Mouse (Mus musculus): ENCODE results near the gene Scamp1. TPM values are rescaled to one million over a fixed set of nuclear protein-coding genes. Genes with fewer than 3 reads are reported as not detected.
A peak's percentile ranks its signal among the peaks of the same experiment; 100 is the strongest.
"Not testable (repeated sequence)": the region's sequence is repeated elsewhere in the genome, so short reads cannot be mapped to it uniquely, and the experiment has no call there.

Gene Scamp1
- 121 and 129 TPM in 2 replicates for polyA plus RNA-seq (2015; fragmentation: Nextera tagmentation; extraction: Ambion mirVana)

DNA sequence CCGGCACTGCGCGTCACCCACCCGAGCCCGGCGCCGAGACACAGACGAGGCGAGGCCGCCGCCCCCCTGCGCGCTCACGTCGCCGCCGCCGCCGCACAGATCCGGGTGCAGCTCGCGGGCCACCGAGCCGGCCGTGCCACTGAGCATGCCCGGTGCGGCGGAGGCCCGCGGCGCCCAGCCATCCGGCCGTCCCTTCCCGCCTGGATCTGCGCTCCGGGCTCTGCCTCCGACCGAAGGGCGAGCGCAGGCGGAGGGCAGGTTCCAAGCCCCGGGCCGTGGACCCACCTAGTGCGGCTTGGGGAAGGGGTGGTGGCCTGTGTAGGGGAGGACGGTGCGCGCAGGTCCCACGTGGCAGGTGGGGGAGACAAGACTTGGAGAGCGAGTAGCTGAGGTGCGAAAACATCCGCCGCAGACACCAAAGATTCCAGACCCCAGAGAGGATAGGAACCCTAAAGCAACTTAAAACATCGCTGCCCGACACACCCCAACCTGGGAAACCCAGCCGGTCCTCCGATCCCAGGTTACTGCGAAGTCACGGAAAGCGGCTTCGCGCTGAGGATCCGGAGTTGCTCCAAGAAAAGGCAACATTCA is at the start of gene Scamp1:
TSS of gene Scamp1 (minus strand) at position 577 of the 591 bp plus-strand sequence.
- peak within 1 kb of the TSS; percentile 81 for H3K4me2 ChIP-seq (replicated peaks)
- peak; percentile 98 for ATAC-seq
- peak within 1 kb of the TSS; percentile 91 for H3K9ac ChIP-seq (replicated peaks)
- H3K36me3 ChIP-seq: no peaks in the 10 kb centered on the region
- peak within 1 kb of the TSS; percentile 93 for H3K4me3 ChIP-seq (replicated peaks)
- WGBS: under 1% methylated on average over 58 of the region's 62 CpGs
- H3K27me3 ChIP-seq: no peaks in the 10 kb centered on the region; the same call in 1 of the 2 replicates
- peak within 1 kb of the TSS; percentile 90 for H3K27ac ChIP-seq
- H3K4me1 ChIP-seq (replicated peaks): peaks cover 28% of the 10 kb centered on the region
- H3K9me3 ChIP-seq: no peaks in the 10 kb centered on the region

DNA sequence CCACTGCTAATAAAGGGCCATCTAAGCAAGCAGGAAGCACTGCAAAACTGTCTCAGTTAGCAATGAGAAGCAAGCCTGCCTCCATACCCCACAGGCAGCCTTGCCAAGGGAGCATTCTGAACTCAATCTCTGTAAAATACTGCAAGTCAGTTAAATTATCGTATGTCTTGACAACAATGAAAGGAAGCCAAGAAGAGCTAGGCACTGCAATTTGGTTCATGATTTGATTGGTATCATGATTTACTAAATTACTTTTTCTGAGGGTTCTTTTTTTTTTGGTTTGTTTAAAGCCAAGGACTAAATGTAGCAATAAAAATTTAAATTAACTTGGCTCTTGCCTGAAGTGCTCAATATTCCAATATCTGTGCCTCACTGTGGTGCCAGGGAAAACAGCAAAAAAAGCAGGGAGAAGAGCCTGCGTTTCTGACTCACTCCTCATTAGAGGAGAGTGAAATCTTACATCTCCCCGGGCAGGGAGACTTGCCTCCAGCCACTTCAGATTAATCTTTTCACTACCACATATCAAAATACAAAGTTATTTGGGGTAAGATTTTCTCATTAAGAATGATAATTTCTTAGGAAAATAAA is 44.8 kb upstream of the Scamp1 start:
- H3K4me3 ChIP-seq (replicated peaks): no peak overlapping the region
- H3K4me1 ChIP-seq (replicated peaks): no peaks in the 10 kb centered on the region
- ATAC-seq: no peak
- H3K36me3 ChIP-seq: no peaks in the 10 kb centered on the region
- no peak overlapping the region for H3K4me2 ChIP-seq (replicated peaks)
- peak overlapping the region; percentile 41; the same call in 1 of the 2 replicates for H3K27ac ChIP-seq
- H3K9me3 ChIP-seq: no peaks in the 10 kb centered on the region
- no peaks in the 10 kb centered on the region for H3K27me3 ChIP-seq
- no peak overlapping the region for H3K9ac ChIP-seq (replicated peaks)
- 65% methylated on average over 3 of the region's 3 CpGs for WGBS

DNA sequence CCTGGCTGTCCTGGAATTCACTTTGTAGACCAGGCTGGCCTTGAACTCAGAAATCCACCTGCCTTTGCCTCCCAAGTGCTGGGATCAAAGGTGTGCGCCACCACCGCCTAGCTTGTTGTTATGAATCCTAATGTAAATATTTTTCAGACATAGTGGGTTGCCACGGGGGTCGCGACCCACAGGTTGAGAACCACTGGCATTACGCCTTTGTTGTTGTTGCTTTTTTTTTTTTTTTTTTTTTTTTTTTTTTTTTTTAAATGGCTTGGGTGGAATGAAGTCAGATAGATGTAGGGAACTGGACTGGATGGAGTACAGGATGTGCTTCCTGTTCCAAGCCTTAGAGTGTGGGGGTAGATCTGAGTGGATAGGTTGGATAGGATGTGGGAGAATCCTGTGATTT is 43.3 kb upstream of the Scamp1 start:
- H3K4me2 ChIP-seq (replicated peaks); H3K9me3 ChIP-seq; H3K4me3 ChIP-seq (replicated peaks); H3K9ac ChIP-seq (replicated peaks); ATAC-seq; H3K36me3 ChIP-seq; H3K27ac ChIP-seq; H3K4me1 ChIP-seq (replicated peaks); H3K27me3 ChIP-seq: not testable (repeated sequence)
- 95% methylated on average over 6 of the region's 6 CpGs for WGBS

DNA sequence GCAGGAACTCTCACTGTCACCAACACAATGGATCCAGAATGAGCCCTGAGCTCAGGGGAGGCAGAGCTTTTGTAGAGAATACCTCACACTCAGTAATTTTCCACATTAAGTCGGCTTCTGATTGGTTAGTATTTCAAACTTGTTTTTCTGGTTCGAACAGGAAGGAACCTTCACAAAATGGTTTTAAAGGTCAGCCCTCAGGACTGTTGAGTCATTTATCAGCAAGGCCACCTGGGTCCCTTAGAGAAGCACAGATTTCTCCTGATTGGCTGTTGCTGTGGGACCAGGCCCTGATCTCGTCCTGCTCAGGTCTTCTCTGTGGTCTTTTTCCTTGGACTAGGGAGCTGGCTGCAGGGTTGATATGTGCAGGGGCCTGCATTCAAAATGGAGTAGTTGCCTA is 42.4 kb upstream of the Scamp1 start:
- H3K9me3 ChIP-seq: 0 out of 2 replicates have a peak, but pooled peaks cover 7% of the 10 kb centered on the region
- H3K4me2 ChIP-seq (replicated peaks): no peak overlapping the region
- WGBS: 73% methylated on average over 3 of the region's 3 CpGs
- no peak for ATAC-seq
- H3K27ac ChIP-seq: no peak overlapping the region
- H3K4me3 ChIP-seq (replicated peaks): no peak overlapping the region
- no peak overlapping the region for H3K9ac ChIP-seq (replicated peaks)
- H3K27me3 ChIP-seq: no peaks in the 10 kb centered on the region
- no peaks in the 10 kb centered on the region for H3K36me3 ChIP-seq
- H3K4me1 ChIP-seq (replicated peaks): no peaks in the 10 kb centered on the region

DNA sequence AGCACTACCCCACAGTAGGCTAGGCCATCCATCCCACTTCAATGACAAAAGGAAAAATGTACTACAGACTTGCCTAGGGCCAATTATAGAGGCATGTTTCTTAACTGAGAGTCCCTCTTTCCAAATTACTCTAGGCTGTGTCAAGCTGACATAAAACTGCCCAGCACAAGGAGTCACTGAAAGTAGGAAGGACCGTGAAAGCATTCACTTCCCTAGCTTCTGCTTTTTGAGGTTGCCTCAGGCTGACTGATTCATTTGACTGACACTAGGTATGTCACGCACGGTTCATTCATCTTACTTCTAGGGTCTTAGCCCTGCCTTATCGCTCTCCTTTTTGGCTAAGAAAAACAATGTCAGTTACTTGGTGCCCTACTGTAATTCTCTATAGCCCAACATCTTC is 36.8 kb upstream of the Scamp1 start:
- Histone ChIP-seq H3K4me3 (replicated peaks) (no peak overlapping the region), H3K27me3 (peaks cover 12% of the 10 kb centered on the region; the same call in 1 of the 2 replicates), H3K9me3 (0 out of 2 replicates have a peak, but pooled peaks cover 7% of the 10 kb centered on the region), H3K4me1 (replicated peaks) (peaks cover 6% of the 10 kb centered on the region; the same call in 1 of the 2 replicates), H3K27ac (no peak overlapping the region), H3K4me2 (replicated peaks) (no peak overlapping the region), H3K36me3 (no peaks in the 10 kb centered on the region), H3K9ac (replicated peaks) (no peak overlapping the region)
- no peak for ATAC-seq
- WGBS: 93% methylated on average over 4 of the region's 4 CpGs

DNA sequence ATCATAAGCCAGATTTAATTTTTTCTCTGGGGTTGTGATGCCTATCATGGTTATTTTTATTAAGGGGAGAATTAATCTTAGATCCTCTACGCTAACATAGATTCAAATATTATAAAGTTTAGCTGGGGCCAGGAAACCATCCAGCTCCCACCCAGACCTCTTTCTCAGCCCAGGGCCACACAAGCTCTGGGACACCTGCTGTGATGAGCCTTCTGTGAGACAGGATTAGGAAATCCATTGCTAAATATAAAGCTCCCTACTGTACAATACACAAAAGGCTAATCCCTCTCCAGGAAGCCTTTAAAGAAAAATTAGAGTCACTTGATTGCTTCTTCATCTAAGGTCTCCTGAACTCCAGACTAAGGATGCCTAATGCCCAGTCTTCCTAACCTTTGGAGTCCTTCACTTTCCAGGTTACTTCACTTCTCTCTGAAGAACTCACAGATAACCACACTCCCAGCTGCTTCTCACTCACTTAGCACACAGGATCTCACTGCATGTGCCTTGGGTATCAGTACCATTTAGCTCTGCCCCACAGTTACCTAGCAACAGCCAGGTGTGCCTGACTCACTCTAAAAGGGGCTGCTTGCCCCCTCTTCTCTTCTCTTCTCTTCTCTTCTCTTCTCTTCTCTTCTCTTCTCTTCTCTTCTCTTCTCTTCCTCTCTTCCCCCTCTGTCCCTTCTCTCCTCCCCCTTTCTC is 35.6 kb upstream of the Scamp1 start:
- 64% methylated on average over 1 of the region's 1 CpGs for WGBS
- H3K27me3 ChIP-seq: peaks cover 12% of the 10 kb centered on the region; the same call in 1 of the 2 replicates
- H3K4me1 ChIP-seq (replicated peaks): peaks cover 15% of the 10 kb centered on the region; the same call in 1 of the 2 replicates
- H3K27ac ChIP-seq: no peak overlapping the region
- no peaks in the 10 kb centered on the region for H3K36me3 ChIP-seq
- no peak overlapping the region for H3K4me2 ChIP-seq (replicated peaks)
- no peak overlapping the region for H3K4me3 ChIP-seq (replicated peaks)
- ATAC-seq: peak; percentile 62; the same call in 1 of the 2 replicates
- H3K9ac ChIP-seq (replicated peaks): no peak overlapping the region
- 0 out of 2 replicates have a peak, but pooled peaks cover 7% of the 10 kb centered on the region for H3K9me3 ChIP-seq

DNA sequence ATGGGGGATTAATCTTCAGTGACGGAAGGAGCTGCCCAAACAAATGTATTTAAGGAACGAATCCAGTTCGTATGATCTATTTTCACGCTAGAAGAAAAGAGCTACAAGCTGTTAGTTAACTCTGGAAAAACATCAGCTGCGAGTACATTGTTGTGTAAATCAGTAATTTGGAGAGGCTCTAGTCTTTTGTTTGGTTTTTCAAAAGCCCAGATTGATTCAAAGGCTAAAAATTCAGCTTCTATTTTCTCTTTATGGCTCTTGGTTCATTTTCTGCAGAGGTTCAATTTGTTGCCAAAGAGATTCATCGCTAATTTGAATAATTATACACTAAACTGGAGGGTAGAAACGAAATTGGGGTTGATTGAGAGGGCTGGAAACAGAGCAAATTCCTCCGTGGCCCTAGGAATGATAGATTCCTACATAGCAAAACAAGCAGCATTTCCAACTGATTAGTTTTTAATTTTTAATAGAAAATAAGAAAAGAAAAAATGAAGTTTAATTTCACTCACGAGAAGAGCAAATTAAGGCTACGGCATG is 31.4 kb upstream of the Scamp1 start:
- ATAC-seq: no peak
- Histone ChIP-seq H3K4me3 (replicated peaks) (no peak overlapping the region), H3K27me3 (peaks cover 5% of the 10 kb centered on the region; the same call in 1 of the 2 replicates), H3K9me3 (no peaks in the 10 kb centered on the region), H3K36me3 (no peaks in the 10 kb centered on the region), H3K27ac (no peak overlapping the region), H3K4me2 (replicated peaks) (no peak overlapping the region), H3K9ac (replicated peaks) (no peak overlapping the region), H3K4me1 (replicated peaks) (peaks cover 15% of the 10 kb centered on the region; the same call in 1 of the 2 replicates)
- 28% methylated on average over 10 of the region's 10 CpGs for WGBS

DNA sequence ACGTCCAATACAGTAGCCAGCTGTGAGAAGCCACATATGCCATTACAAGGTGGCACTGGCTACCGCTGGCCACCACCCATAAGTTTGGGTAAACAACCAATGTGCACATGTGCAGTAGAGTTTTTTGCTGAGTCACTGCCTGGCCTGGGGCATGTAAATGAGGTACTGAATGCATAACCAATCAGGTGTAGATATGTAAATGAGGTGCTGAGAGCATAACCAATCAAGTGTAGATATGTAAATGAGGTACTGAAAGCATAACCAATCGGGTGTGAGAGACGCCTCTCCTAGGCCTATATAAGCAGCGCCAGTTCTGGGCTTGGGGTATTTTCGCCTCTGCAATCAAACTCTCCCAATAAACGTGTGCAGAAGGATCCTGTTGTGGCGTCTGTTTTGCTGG is 27.2 kb upstream of the Scamp1 start:
- H3K27ac ChIP-seq; H3K9me3 ChIP-seq; H3K36me3 ChIP-seq; H3K9ac ChIP-seq (replicated peaks); H3K27me3 ChIP-seq; H3K4me1 ChIP-seq (replicated peaks); ATAC-seq; H3K4me2 ChIP-seq (replicated peaks); H3K4me3 ChIP-seq (replicated peaks): not testable (repeated sequence)
- 95% methylated on average over 8 of the region's 8 CpGs for WGBS

DNA sequence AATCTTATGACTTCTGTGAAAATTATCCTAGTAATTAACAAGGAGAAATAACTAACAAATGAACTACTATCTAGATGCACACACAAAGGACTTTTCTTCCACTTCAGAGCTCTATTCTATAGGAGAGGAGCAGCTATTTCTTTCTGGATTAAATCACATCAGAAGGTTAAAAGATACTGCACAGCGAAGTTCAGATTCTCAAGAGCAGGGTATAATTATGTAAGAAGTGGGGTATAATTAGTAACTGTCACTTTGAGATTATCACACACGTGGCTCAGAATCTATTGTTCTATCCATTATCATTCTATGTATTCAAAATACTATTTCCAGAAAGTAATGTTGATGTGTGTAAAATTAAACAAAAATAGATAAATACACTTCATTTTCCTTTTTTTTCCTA is 22.6 kb upstream of the Scamp1 start:
- ATAC-seq: no peak
- no peaks in the 10 kb centered on the region for H3K36me3 ChIP-seq

DNA sequence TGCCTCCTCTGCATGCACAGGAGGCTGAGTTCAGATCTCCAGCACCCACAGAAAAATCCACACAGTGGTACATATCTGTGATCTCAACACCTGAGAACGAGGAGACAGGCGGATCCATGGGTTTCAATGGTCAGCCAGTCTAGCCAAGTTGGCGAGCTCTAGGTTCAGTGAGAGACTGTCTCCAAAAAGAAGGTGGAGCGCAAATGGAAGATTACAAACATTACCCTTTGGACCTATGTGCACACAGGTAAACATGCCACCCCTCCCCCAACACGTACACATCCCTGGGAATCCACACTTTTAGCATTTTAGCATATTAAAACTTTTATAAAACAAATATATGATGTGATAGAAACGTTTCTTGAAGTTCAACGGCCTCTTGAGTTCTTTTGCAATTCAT is 21.9 kb upstream of the Scamp1 start:
- WGBS: 88% methylated on average over 7 of the region's 7 CpGs
- H3K27me3 ChIP-seq: 0 out of 2 replicates have a peak, but pooled peaks cover 2% of the 10 kb centered on the region
- H3K36me3 ChIP-seq: no peaks in the 10 kb centered on the region
- H3K27ac ChIP-seq: no peak overlapping the region
- no peak overlapping the region for H3K4me3 ChIP-seq (replicated peaks)
- H3K4me2 ChIP-seq (replicated peaks): no peak overlapping the region
- H3K9me3 ChIP-seq: no peaks in the 10 kb centered on the region
- H3K9ac ChIP-seq (replicated peaks): no peak overlapping the region
- peaks cover 9% of the 10 kb centered on the region; the same call in 1 of the 2 replicates for H3K4me1 ChIP-seq (replicated peaks)
- no peak for ATAC-seq

More for the DNA sequence above, 22.6 kb upstream of the Scamp1 start:
- Histone ChIP-seq H3K4me1 (replicated peaks) (peaks cover 9% of the 10 kb centered on the region; the same call in 1 of the 2 replicates), H3K4me3 (replicated peaks) (no peak overlapping the region), H3K4me2 (replicated peaks) (no peak overlapping the region), H3K9me3 (no peaks in the 10 kb centered on the region), H3K27ac (no peak overlapping the region), H3K9ac (replicated peaks) (no peak overlapping the region), H3K27me3 (0 out of 2 replicates have a peak, but pooled peaks cover 2% of the 10 kb centered on the region)
- WGBS: 66% methylated on average over 2 of the region's 2 CpGs

DNA sequence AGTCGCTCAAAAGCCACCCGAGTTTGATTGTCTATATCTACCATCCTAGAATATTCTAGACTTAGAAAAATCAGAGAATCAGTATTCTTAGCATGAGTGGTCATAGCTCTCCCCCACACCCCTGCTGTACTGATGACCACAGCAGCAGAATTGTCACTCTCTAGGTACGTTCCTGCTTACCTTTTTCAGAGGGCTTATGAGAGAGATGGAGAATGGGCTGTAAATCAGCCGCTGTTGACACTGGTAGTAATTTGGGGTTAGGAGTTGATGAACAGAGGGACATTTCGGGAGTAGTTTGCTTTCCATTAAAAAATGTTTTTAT is 21.3 kb upstream of the Scamp1 start:
- Histone ChIP-seq H3K27me3 (0 out of 2 replicates have a peak, but pooled peaks cover 2% of the 10 kb centered on the region), H3K4me3 (replicated peaks) (peak overlapping the region; percentile 13; the same call in 1 of the 2 replicates), H3K4me2 (replicated peaks) (peak overlapping the region; percentile 44), H3K9ac (replicated peaks) (0 out of 2 replicates have a peak overlapping the region, but pooled peaks have one; percentile 24), H3K27ac (peak overlapping the region; percentile 46; the same call in 1 of the 2 replicates), H3K36me3 (no peaks in the 10 kb centered on the region), H3K4me1 (replicated peaks) (peaks cover 9% of the 10 kb centered on the region; the same call in 1 of the 2 replicates), H3K9me3 (no peaks in the 10 kb centered on the region)
- no peak for ATAC-seq
- 25% methylated on average over 5 of the region's 5 CpGs for WGBS

All from midbrain, embryonic 13.5 days (tissue).